Mouse (Mus musculus) induced T-regulatory cell, adult 2 months (primary cell): Measurements from ENCODE around the gene Hsbp1.

Experiments
- DNase-seq: peaks from one replicate; pipeline ENCODE4 v3.0.0-alpha.2; 2012; ENCODE audit warnings: low read depth

The Hsbp1 gene

GRCm38 (mm10) chr8:119386988-119387387 lies 42.7 kb downstream of the Hsbp1 start:
- DNase-seq: no peak

- DNase-seq: no peak
Measured at GRCm38 (mm10) chr8:119394097-119394496, 49.8 kb downstream of the Hsbp1 start.

DNA sequence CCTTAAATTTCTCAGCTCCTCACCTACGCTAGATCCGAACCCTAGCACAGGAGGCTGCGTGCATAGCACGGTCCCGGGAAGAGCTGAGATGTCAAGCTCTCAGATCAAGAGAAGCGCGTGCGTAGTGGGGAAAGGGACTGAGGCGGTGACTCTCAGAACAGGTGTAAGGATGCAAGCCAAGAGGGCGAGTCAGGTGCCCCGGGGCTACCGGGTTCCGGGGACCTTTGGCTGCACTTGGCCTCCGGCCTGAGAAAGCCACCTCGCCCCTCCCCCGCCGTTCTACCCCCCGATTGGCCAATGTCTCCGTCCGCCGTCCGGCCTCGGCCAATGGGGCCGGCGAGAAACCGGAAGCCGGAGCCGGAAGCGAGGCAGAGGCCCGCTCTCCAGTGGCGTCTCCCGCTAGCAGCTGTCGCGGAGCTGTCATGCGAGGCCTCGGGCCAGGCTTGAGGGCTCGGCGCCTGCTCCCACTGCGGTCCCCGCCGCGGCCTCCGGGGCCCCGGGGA lies 50.3 kb downstream of the Hsbp1 start, which contains the start of gene Mlycd:
Gene Mlycd, plus strand, starts transcription at position 355 of the 503 bp plus-strand sequence.
- DNase-seq: peak; percentile 90

- peak; percentile 50 for DNase-seq
Measured at GRCm38 (mm10) chr8:119395072-119395950, 51.0 kb downstream of the Hsbp1 start.
